Mouse (Mus musculus) cerebellum, postnatal 36 days (tissue): Measurements from ENCODE around the gene Chd2.

ENCODE experiments used
- DNase-seq, 2 experiments: peaks; one replicate each; pipeline ENCODE4 v3.0.0; 2021 to 2022; ENCODE audit warnings: mixed read lengths in 2 of 2

The Chd2 gene

GRCm38 (mm10) chr7:73400051-73400916 lies 141.3 kb downstream of the Chd2 start:
- DNase-seq = no peak

GRCm38 (mm10) chr7:73399501-73400044 lies 142.1 kb downstream of the Chd2 start:
- peak; percentile 82 to 84 for DNase-seq

- DNase-seq = no peak
Measured at GRCm38 (mm10) chr7:73398806-73399442, 142.7 kb downstream of the Chd2 start.

GRCm38 (mm10) chr7:73398319-73398718 lies 143.3 kb downstream of the Chd2 start:
- DNase-seq = peak; percentile 55 to 62

GRCm38 (mm10) chr7:73394013-73394409 lies 147.6 kb downstream of the Chd2 start:
- DNase-seq = no peak

GRCm38 (mm10) chr7:73393307-73394012 lies 148.2 kb downstream of the Chd2 start:
- DNase-seq = no peak

GRCm38 (mm10) chr7:73392359-73392758 lies 149.3 kb downstream of the Chd2 start:
- DNase-seq = no peak

GRCm38 (mm10) chr7:73391518-73392321 lies 149.9 kb downstream of the Chd2 start:
- DNase-seq = no peak

GRCm38 (mm10) chr7:73391002-73391517 lies 150.6 kb downstream of the Chd2 start:
- DNase-seq = peak; percentile 69 to 81

- DNase-seq = no peak
Measured at GRCm38 (mm10) chr7:73390426-73391001, 151.1 kb downstream of the Chd2 start.

GRCm38 (mm10) chr7:73389871-73390294 lies 151.7 kb downstream of the Chd2 start:
- no peak for DNase-seq

GRCm38 (mm10) chr7:73389419-73389818 lies 152.2 kb downstream of the Chd2 start:
- no peak for DNase-seq

- DNase-seq = no peak
Measured at GRCm38 (mm10) chr7:73388866-73389265, 152.8 kb downstream of the Chd2 start.

- DNase-seq = no peak
Measured at GRCm38 (mm10) chr7:73382843-73383242, 158.8 kb downstream of the Chd2 start.

GRCm38 (mm10) chr7:73378034-73378433 lies 163.6 kb downstream of the Chd2 start:
- DNase-seq = no peak

- peak in 1 of 2 experiments; percentile 28 for DNase-seq
Measured at GRCm38 (mm10) chr7:73377307-73377706, 164.3 kb downstream of the Chd2 start.
